Mouse (Mus musculus) urinary bladder, postnatal 25 days (tissue): ENCODE measurements around the gene Tom1l2.

ENCODE experiments used
- DNase-seq: peaks from one replicate; pipeline ENCODE4 v3.0.0; 2022; ENCODE audit warnings: low spot score

Gene Tom1l2

GRCm38 (mm10) chr11:60345868-60346267, 6.8 kb downstream of the Tom1l2 start:
- no peak for DNase-seq

GRCm38 (mm10) chr11:60339361-60339760, 13.3 kb downstream of the Tom1l2 start:
- no peak for DNase-seq

- DNase-seq: no peak
Observed at GRCm38 (mm10) chr11:60338291-60338690, 14.4 kb downstream of the Tom1l2 start.

GRCm38 (mm10) chr11:60335771-60336170, 16.9 kb downstream of the Tom1l2 start:
- DNase-seq: no peak

GRCm38 (mm10) chr11:60334124-60334523, 18.6 kb downstream of the Tom1l2 start:
- no peak for DNase-seq

- DNase-seq: no peak
Observed at GRCm38 (mm10) chr11:60333461-60333860, 19.2 kb downstream of the Tom1l2 start.

GRCm38 (mm10) chr11:60330551-60330950, 22.2 kb downstream of the Tom1l2 start:
- DNase-seq: no peak

- no peak for DNase-seq
Observed at GRCm38 (mm10) chr11:60323731-60324130, 29.0 kb downstream of the Tom1l2 start.

- no peak for DNase-seq
Observed at GRCm38 (mm10) chr11:60321438-60321837, 31.3 kb downstream of the Tom1l2 start.

GRCm38 (mm10) chr11:60320426-60321037, 32.2 kb downstream of the Tom1l2 start:
- no peak for DNase-seq

- no peak for DNase-seq
Observed at GRCm38 (mm10) chr11:60319257-60320066, 33.2 kb downstream of the Tom1l2 start.

- no peak for DNase-seq
Observed at GRCm38 (mm10) chr11:60318716-60319115, 34.0 kb downstream of the Tom1l2 start.

- DNase-seq: no peak
Observed at GRCm38 (mm10) chr11:60317376-60318102, 35.2 kb downstream of the Tom1l2 start.

GRCm38 (mm10) chr11:60316883-60317282, 35.8 kb downstream of the Tom1l2 start:
- no peak for DNase-seq

- no peak for DNase-seq
Observed at GRCm38 (mm10) chr11:60316250-60316649, 36.5 kb downstream of the Tom1l2 start.

- DNase-seq: no peak
Observed at GRCm38 (mm10) chr11:60311025-60311854, 41.5 kb downstream of the Tom1l2 start.

GRCm38 (mm10) chr11:60309875-60310274, 42.8 kb downstream of the Tom1l2 start:
- DNase-seq: no peak

- no peak for DNase-seq
Observed at GRCm38 (mm10) chr11:60308506-60309116, 44.1 kb downstream of the Tom1l2 start.

- DNase-seq: no peak
Observed at GRCm38 (mm10) chr11:60308061-60308460, 44.6 kb downstream of the Tom1l2 start.

- DNase-seq: no peak
Observed at GRCm38 (mm10) chr11:60307375-60307825, 45.3 kb downstream of the Tom1l2 start.

- DNase-seq: no peak
Observed at GRCm38 (mm10) chr11:60306834-60307233, 45.9 kb downstream of the Tom1l2 start.
